Mouse (Mus musculus): ENCODE data around the gene Tmc8.
"Not testable (repeated sequence)": the region's sequence is repeated elsewhere in the genome, so short reads cannot be mapped to it uniquely, and the experiment has no call there.

Tmc8 gene

DNA sequence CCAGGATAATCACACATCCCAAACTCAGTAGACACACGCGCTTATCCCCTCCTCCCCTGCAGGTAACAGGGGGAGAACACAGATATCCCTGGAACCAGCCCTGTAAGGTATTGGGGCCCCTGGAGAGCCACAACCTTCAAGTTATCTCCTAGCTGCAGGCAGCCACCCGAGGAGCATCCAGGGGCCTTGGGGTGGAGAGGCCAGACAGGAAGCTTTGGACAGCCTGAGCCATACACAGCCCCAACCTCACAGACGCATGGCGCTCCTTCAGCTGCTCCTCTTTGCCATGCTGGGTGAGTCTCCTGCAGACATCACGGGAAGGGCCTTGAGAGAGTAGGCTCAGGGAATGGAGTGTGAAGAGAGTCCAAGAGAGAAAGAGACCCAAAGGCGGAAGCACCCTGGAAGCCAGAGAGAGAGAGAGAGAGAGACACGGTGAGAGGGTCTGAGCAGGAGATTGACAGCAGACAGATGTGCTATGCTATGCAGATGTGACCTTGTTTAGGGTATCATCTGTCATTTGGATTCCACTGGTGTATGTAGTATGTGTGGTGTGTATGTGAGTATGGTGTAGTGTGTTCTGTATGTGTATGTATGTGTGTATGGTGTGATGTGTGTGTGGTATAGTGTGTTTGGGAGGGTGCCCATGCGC lies 15.8 kb downstream of the Tmc8 start, which contains the start of gene 6030468B19Rik:
6030468B19Rik (plus strand) TSS at position 150 of the 649 bp plus-strand sequence.
- DNase-seq (ENCODE audit: low spot score in 2 of 2), result no peak

DNA sequence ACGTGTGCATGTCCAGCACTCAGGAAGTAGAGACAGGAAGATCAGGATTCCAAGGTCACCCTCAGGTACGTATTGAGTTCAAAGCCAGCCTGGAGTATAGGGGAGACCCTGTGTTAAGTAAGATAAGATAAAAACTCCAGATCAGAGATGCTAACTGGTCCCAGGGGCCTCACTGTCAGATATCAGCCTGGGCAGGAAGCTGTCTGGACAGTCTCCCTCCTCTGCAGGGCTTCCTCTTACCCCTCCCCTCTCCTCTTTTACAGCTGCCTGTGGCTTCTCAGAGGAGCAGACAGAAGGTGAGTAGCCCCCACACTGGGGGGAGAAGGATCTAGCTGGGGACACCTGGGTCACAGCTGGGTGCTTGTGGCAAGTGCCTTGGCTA lies 16.3 kb downstream of the Tmc8 start:
- no peak for DNase-seq (ENCODE audit: low spot score in 2 of 2)

DNA sequence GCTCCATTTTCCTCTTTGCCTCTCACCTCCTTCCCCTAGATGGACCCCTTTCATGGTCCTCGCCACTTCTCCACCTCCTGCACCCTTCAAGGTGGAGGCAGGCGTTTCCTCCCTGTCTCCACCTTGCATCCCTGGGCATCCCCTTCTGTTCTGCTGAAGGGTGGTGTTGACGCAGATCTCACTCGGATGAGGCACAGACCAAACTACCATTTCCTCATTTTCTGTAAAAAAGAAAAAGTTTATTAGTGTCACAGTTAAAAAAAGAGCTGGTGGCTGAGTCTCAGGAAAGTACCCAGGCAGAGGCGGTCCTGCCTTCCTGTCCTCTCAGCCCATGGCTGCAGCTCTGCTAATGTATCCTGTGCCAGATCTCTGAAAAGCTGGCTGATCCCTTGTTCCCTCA lies 17.3 kb downstream of the Tmc8 start:
- DNase-seq (ENCODE audit: low spot score in 2 of 2), result no peak

DNA sequence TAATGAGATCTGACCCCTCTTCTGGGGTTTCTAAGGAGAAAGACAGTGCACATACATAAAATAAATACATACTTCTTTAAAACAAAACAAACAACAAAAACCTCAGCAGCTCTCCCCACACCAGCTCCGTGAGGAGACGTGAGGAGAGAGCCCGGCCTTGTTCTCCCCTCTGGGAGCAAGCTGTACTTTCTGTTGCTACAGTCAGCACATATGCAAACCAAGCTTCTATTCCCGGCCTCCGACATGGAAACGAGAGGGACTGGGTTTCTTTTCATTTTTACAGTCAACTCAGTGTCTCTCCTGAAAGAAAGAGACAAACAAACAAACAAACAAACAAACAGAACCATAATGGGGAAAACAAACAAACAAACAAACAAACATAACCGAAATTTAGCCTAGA lies 18.2 kb downstream of the Tmc8 start:
- DNase-seq (ENCODE audit: low spot score in 2 of 2), result no peak

DNA sequence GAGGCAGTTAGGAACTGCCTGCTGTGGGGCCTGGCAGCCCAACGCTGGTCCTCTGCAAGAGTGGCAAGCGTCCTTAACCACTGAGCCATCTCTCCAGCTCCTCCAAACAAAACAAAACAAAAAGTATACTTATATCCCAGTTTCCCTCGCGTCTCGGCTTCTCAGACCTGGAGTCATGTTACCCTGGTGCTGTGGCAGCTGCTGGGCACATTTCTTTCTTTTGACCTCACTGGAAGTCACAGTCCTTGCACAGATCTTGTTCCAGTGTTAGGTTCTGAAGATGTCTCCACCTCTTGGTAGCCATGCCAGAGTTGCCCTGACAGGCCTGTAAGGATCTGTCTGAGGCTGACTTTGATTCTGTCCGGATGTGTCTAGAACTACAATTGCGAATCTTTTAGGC lies 19.8 kb downstream of the Tmc8 start:
- no peak for DNase-seq (ENCODE audit: low spot score in 2 of 2)

DNA sequence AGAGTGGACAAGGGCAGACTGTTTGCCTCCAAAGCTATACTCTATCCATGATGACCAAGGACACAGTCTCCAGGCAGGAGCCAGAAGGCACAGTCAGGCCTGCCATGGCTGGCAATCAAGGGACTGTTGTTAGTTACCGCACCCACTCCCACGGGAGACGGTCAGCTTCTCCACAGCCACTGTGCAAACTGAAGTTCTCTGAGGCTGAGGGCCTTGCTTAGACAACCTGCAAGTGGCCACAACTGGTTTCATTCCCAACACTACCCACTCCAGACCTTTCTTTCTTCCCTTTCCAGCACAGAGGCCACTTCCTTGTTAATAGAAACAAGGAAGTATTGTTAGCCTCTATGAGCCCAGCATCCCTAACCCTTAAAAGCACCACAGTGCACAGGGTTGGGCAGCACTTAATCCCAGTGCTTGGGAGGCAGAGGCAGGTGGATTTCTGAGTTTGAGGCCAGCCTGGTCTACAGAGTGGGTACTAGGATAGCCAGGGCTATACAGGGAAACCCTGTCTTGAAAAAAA lies 21.4 kb downstream of the Tmc8 start:
- DNase-seq (ENCODE audit: low spot score in 2 of 2), result no peak

DNA sequence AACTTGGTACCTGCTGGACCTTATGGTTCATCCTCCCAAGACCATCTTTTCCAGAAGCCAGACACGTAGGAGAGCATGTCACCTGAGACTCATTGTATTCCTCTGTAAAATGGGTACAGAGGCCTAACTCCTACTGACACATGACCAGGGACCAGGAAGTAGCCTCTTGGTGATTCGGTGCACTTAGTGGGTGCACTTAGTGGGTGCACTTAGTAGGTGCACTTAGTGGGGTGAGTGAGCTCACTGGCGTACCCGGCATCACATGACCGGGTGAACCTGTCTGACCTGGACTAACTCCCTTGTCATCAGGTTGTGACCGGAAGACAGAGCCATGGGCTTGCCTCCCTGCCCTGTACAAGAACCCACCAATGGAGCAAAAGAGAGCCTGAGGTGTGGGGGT lies 24.9 kb downstream of the Tmc8 start:
- no peak for DNase-seq (ENCODE audit: low spot score in 2 of 2)

DNA sequence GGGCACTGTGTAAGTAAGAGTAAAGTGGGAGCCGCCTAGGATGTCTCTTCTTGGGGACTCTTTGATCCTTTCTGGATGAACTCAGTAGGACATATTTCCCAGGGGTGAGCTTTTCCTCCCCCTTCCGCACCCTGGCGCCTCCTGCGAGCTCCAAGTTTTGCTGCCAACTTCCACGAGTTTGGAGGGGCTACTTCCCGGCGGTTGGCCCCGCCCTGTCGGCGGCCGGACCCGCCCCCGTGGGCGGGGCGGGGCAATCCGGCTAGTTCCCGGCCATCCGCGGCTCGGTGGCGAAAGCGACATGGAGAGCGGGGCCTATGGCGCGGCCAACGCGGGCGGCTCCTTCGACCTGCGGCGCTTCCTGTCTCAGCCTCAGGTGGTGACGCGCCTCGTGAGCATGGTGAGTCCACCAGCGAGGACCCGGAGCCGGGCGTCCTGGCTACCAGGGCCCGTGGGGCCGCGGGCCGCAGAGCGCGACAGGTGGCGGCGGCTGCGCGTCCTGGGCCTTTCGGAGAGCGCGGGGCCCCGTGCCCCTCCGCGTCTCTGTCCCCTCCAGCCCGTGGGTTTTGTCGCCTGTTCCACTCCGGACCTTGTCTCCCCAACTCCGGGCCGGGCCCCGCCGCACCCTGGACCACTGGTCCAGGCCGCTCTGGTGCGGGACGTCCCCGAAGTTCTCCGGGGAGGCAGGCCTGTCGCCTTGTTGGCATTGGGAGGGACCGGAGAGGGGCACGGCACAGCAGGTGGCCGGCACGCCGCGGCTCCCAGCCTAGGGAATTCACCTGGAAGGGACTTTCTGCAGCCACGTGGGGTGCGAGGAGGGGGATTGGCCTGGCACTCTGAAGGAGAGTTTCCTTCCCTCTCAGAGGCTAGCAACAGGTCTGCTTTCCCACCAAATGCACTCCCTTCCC lies 27.8 kb downstream of the Tmc8 start, which contains the start of the genes Gm20708 and Syngr2:
Gm20708 (plus strand) TSS at position 262 of the 905 bp plus-strand sequence.
Syngr2 (plus strand) TSS at position 262 of the 905 bp plus-strand sequence.
- peak in 1 of 2 experiments; percentile 48 for DNase-seq (ENCODE audit: low spot score in 2 of 2)

DNA sequence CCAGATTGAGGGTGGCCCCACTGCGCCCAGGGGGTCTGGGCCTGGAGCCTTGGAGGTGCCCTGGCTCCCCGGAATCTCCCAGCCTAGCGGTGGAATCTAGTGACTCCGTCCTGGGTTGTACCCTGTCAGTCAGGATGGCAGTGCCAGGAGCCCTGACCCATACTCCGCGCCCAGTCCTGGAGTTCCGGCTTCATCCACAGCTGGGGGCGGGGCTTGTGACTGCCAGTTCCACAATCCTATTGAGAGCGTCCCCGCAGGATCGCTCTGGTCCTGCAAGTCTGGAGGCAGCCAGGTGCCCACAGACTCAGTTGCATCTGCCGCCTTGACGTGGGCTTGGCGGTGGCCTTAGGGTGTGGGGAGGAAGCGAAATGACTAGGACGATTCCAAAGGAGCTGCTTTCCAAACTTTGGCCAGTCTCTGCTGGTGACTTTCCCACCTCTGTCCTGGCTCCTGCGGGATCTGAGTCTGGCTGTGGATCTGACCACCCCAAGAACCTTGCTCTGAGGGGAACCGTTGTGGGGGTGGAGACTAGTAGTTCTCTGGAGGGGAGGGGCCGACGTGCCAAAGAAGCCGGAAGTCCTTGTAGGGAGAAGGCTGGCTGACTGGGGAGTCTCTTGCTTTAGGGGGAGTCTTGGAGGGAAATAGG lies 28.6 kb downstream of the Tmc8 start:
- peak in 1 of 2 experiments; percentile 58 for DNase-seq (ENCODE audit: low spot score in 2 of 2)

DNA sequence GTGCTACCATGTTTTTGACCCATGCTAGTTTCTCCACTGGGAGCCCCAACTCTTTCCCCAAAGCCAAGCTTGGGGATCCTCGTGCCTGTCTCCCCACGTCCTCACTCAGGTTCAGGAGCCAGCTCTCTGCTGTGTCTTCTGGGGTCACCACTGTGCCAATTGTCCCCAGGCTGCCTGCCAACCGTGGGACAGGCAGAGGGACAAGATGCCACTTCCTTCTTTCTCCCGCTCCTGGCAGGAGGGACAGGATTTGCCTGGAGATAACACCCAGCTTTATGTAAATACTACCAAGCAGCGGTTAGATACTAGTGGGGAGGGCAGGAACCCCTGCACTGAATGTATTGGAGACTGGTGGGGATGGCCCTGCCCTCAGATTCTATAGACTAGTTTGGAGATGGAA lies 32.0 kb downstream of the Tmc8 start:
- DNase-seq (ENCODE audit: low spot score in 2 of 2), result no peak

DNA sequence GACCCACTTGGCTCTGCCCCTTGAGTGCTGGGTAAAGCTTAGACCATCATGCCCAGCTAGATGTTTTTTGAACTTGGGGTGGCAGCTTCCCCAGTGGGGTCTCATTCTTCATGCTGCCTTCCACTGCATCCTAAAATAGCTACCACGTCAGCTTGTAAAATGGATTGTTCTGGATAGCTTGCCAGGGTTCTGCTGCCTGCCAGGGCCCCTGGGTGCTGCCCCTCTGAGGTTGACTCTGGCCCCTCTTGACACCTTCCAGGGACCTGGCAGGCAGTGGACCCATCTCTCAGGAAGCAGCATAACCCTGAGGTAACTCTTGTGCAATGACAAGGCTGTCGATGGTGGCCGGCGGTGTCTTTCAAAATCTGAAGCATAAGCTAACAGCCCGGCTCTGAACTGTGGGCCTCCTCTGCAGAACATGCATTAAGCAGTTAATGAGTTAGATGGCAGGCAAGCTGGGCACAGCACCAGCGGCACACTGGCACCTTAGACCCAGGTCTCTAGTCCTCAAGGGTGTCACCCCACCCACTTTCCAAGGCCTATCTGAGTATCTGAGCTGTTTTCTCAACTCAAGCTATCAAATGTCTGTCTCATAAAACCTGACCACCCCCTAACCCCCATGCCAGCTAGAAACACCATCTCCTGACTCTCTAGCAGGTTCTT lies 33.0 kb downstream of the Tmc8 start:
- DNase-seq (ENCODE audit: low spot score in 2 of 2), result no peak

DNA sequence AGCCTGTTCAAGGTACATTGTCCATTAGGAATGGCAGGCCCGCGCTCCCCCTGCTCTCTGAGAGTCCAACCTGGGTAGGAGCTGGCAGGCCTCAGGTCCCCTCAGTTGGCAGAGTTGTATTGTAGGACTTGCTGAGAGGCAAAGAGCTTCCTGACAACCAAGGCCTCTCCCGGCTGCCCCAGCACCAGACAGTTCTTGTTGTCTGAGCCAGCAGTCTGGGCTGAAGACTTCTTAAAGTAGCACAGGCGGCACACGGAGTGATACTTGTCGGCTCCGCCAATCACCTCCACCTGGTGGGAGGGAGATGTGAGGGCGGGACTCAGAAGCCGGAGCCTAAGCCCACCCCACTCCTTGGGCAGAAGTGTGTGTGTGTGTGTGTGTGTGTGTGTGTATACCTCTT lies 34.0 kb downstream of the Tmc8 start:
- DNase-seq (ENCODE audit: low spot score in 2 of 2), result not testable (repeated sequence)

DNA sequence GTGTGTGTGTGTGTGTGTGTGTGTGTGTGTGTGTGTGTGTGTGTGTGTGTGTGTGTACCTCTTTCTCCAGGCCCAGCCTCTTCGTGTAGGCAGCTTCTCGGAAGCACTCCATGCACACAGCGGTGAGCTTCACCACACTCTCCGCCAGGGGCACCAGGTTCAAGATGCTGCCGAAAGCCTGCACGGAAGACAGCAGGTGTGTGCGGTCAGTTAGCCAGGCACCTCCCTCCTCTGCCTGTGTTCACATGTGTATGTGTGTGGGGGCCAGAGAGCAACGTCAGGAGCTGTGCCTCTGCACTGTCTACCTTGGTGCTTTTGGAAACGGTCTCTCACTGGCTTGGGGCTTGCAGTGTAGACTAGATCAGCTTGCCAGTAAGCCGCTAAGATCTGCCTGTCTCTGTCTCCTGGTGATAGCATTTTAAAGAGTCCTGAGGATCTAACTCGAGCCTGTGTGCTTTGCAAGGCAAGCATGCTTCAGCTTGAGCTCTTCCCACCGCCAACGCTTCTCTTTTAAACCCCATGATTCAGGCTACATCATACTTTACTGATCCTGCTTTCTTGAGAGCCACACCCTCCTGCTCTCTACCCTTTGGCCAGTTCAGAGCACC lies 34.6 kb downstream of the Tmc8 start:
- no peak for DNase-seq (ENCODE audit: low spot score in 2 of 2)

DNA sequence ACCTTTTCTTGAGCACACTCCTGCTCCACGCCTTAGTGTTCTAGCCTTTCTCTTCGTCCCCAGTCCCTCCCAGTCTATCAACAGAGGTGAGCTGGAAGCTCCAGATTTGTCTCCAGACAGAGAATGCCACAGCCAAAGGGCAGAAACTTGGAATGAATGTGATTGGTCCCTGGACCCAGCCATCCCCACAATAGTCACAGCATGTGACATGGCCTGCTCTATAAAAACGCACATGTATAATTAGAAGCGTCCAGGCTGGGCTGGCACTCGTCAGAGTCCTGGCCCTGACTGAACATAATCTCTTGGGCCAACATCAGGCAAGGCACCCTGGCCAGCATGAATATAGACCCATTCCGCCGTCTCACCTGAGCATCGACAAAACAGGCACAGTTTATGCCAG lies 37.2 kb downstream of the Tmc8 start:
- no peak for DNase-seq (ENCODE audit: low spot score in 2 of 2)

DNA sequence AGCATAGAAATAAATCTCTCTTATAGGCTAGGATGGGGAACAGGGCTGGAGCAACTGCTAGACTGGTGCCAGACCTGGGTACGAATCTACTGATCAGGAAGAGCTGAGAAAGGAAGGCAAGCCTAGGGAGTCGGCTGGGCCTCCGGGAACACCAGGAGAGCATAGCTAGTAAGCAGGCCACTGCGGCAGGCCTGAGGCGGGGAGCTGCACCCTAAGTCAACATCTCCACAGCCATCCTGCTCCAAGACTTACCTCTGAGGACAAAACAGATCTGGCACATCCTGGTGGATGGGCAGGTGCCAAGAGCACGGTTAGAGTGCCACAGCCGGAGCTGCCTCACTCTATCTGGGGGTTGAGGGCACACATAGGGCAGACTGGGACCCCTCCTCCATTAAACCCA lies 38.3 kb downstream of the Tmc8 start:
- DNase-seq (ENCODE audit: low spot score in 2 of 2), result no peak

DNA sequence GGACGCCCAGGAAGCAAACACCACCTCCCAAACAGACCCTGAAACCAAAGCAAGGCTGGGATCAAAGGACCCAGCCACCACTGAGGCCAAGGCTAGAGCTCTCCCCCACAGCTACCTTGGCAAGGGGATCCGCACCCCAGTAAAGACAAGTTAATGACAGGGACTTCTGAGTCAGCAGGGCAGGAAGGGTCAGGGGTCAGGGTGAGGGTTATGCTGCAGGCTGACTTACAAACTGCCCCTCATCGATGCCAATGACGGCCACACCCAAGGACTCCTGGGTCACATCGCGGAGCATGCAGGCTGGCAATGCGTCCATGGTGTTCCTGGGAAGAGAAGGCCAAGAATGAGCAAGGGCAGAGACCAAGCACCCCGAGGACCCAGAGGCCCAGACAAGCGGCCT lies 40.0 kb downstream of the Tmc8 start:
- DNase-seq (ENCODE audit: low spot score in 2 of 2), result no peak

DNA sequence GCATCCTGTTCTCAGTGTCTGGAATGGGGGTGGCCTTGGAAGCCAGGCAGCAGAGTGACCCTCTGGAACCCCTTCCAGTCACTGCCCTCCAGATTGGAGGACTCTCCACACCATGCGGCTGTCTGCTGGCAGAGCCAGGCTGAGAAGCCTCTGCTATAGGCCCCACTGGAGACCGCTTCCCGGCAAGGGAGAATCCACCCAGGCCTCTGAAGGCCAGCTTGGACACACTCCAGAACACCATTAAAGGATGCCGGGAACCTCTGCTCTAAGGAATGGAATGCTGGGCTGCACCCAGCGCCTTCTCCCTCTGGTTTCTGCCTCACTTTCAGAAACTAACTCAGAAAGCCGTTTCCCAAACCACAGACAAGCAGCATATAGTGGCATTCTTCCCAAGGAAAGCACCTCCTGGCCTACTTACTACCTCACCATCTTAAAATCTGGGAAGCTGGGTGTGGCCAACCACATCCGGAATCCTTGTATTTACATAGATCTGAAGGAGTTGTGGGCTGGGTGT lies 40.9 kb downstream of the Tmc8 start:
- no peak for DNase-seq (ENCODE audit: low spot score in 2 of 2)

DNA sequence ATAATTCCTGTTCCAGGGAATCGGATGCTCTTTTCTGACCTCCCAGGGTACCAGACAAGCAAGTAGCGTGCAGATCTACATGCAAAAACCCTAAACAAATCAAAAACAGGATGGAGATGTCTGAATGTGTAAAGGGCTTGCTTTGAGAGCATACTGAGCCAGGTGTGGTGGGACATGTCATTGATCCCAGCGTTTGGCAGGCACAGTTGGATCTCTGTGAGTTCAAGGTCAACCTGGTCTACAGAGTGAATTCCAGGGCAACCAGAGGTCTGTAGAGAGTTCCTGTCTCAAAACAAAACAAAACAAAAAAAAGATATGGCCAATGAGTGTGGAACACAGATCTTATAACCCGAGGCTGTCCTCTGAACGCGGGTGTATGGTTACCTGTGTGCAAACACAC lies 41.5 kb downstream of the Tmc8 start:
- DNase-seq (ENCODE audit: low spot score in 2 of 2), result no peak

DNA sequence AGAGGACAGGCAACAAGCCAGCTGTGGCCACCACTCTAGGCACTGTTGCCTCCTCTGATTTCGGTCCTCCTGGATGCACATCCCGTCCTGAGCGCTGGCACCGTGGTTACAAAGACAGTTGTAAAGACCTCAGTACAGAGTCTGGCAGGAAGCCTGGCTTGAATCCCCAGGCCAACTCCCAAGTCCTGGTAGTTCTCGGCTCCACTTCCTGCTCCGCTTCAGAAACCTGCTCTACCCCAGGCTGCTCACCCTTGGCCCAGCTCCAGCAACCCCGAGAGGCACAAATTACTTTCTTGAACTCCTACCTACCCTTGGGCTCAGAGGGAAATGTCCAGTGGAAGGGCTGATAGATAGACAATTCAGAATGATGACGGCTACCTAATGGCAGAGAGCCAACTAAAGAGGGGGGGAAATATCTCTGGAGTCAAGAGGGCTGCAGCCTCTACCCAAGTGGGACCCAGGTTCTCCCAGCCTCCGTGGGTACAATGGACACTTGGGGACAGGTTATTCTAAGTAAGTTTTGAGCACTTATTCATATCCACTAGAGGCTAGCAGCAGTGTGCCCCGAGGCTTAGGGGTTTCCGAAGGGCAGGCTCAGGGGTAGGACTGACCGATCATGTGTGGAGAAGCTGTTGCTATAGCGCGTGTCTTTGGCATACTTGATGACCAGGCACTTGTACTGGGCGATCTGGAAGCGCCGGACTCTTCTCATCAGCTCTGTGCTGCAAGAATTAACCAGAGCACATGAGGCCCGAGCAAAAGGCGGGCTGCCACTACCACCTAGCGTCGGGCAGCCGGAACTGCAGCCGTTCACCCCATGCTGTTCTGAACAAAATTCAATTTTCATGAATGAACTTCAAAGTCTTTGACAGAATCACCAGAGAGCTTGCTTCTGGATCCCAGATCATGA lies 42.4 kb downstream of the Tmc8 start:
- DNase-seq (ENCODE audit: low spot score in 2 of 2), result peak; percentile 62 to 81
